Mouse (Mus musculus) hindbrain, embryonic 14.5 days (tissue): Measurements from ENCODE around the gene Gm20503. TPM values are rescaled to one million over a fixed set of nuclear protein-coding genes. Genes with fewer than 3 reads are reported as not detected.

ENCODE experiments used
- ATAC-seq: fragments of 200-750 bp; cut with Nextera tagmentation; 2 replicates; pipeline ENCODE4 v1.8.0; 2017; ENCODE audit warnings: moderate number of reproducible peaks, mild to moderate bottlenecking, moderate TSS enrichment, moderate library complexity; ENCODE audit not compliant: low FRiP score
- DNase-seq: peaks from one replicate; pipeline ENCODE4 v3.0.0-alpha.2; 2015; ENCODE audit warnings: low spot score
- H3K27ac ChIP-seq: fragments of 300-500 bp; sonication (generic); 2 replicates; pipeline ENCODE4 v1.5.1; 2014; ENCODE audit warnings: mild to moderate bottlenecking, moderate library complexity
- H3K27me3 ChIP-seq: fragments of 300-500 bp; sonication (generic); 2 replicates; pipeline ENCODE4 v1.6.1; 2014; ENCODE audit warnings: mild to moderate bottlenecking, low read length, mixed read lengths; ENCODE audit not compliant: control insufficient read depth, insufficient read depth
- H3K36me3 ChIP-seq: fragments of 300-500 bp; sonication (generic); replicated peaks from 2 replicates; pipeline ENCODE4 v1.6.1; 2014; ENCODE audit not compliant: control insufficient read depth, insufficient read depth
- H3K4me1 ChIP-seq: fragments of 300-500 bp; sonication (generic); replicated peaks from 2 replicates; pipeline ENCODE4 v1.6.1; 2014; ENCODE audit warnings: antibody characterized with exemption, low read length, mixed read lengths; ENCODE audit not compliant: control insufficient read depth, insufficient read depth
- H3K4me2 ChIP-seq: fragments of 300-500 bp; sonication (generic); replicated peaks from 2 replicates; pipeline ENCODE4 v1.6.1; 2014; ENCODE audit warnings: mild to moderate bottlenecking, moderate library complexity
- H3K4me3 ChIP-seq: fragments of 300-500 bp; sonication (generic); replicated peaks from 2 replicates; pipeline ENCODE4 v1.5.1; 2014; ENCODE audit warnings: mild to moderate bottlenecking, low read length
- H3K9ac ChIP-seq: fragments of 300-500 bp; sonication (generic); 2 replicates; pipeline ENCODE4 v1.6.1; 2014
- H3K9me3 ChIP-seq: fragments of 300-500 bp; sonication (generic); 2 replicates; pipeline ENCODE4 v1.6.1; 2016; ENCODE audit warnings: low read length; ENCODE audit not compliant: control insufficient read depth
- WGBS: fragments of 180-500 bp; shearing (Covaris S2); extraction: QIAGEN DNeasy Blood & Tissue Kit; methylation state at CpG from one replicate; pipeline ENCODE4 v1.1.7; 2014; 5-methylcytosine and 5-hydroxymethylcytosine counted together
- polyA plus RNA-seq: library from polyadenylated mRNA; unstranded; fragments of >200 nt; fragmentation: Nextera tagmentation; extraction: Ambion mirVana; gene quantifications from 2 replicates; pipeline ENCODE4 v1.2.1, GENCODE M21; 2014

Gm20503 gene
- polyA plus RNA-seq: 6.5 and 8.6 TPM in 2 replicates

DNA sequence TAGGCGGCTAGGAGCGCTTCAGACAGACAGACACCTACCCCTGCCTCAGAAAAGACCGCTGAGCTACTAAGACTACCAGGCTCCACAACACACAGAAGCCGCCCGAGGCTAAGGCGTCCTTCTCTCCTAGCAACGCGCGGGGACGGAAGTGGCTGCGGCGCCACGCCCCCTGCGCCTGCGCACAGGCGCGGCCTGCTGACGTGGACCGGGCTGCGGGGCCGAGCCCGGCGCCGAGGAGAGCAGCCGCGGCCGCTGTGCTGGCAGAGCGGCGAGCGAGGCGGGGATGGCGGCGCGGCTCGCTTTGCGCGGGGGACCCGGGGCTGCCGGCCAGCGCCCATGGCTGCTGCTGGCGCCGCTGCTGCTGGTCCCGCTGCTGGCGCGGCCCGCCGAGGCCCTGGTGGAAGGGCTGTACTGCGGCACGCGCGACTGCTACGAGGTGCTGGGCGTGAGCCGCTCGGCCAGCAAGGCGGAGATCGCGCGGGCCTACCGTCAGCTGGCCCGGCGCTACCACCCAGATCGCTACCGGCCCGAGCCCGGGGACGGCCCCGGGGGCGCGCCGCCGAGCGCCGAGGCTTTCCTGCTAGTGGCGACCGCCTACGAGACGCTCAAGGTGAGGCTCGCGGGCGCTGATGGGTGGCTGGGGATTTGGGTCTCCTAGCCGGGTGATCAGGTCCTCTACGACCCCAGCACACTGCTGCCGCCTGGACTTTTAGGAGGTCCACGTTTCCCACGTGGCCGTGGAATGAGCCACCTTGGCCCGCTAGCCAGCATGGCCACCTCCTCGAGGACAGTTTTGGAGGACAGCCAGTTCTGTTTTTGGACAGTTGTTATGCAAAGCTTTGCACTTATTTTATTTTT, at the start of gene Gm20503:
Gene Gm20503 (plus strand): TSS at position 263 of the 858 bp plus-strand sequence.
- H3K27me3 ChIP-seq: no peaks in the 10 kb centered on the region
- DNase-seq (peak; percentile 96), ATAC-seq (peak; percentile 99)
- peaks cover 25% of the 10 kb centered on the region for H3K4me1 ChIP-seq
- peak within 1 kb of the TSS; percentile 60 for H3K4me2 ChIP-seq
- peak within 1 kb of the TSS; percentile 97 for H3K4me3 ChIP-seq
- no peaks in the 10 kb centered on the region for H3K9me3 ChIP-seq
- peak within 1 kb of the TSS; percentile 93 for H3K9ac ChIP-seq
- H3K36me3 ChIP-seq: no peaks in the 10 kb centered on the region
- WGBS: under 1% methylated on average over 75 of the region's 89 CpGs
- H3K27ac ChIP-seq: peak within 1 kb of the TSS; percentile 92

GRCm38 (mm10) chr4:58961719-58962118, 41.3 kb upstream of the Gm20503 start:
- no peaks in the 10 kb centered on the region for H3K9me3 ChIP-seq
- H3K4me1 ChIP-seq: no peaks in the 10 kb centered on the region
- no peak overlapping the region for H3K9ac ChIP-seq
- WGBS: 96% methylated on average over 15 of the region's 15 CpGs
- peaks cover 9% of the 10 kb centered on the region for H3K36me3 ChIP-seq
- H3K27me3 ChIP-seq: no peaks in the 10 kb centered on the region
- H3K4me3 ChIP-seq: no peak overlapping the region
- ATAC-seq: no peak
- no peak overlapping the region for H3K27ac ChIP-seq
- DNase-seq: no peak
- no peak overlapping the region for H3K4me2 ChIP-seq

DNA sequence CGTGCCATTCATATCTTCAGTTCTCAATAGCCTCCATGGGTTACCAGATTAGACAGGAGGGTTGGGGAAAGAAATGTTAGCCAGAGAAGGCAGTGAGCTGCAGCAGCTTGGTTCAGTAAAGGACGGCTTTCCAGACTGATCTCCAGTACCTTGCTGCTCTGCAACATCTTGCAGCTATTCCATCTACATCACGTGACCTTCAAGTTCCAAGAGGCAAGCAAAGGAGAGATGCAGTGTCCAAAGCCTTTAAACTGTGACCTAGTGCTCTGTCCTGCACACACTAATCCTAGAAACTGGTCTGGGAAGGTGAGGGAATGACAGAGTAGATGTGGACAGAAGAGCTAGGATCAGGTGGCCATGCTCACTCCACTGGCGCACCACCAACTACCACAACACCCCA, 39.7 kb upstream of the Gm20503 start:
- H3K4me3 ChIP-seq: no peak overlapping the region
- WGBS: 96% methylated on average over 4 of the region's 4 CpGs
- no peak for ATAC-seq

GRCm38 (mm10) chr4:58965136-58965535, 37.9 kb upstream of the Gm20503 start:
- ATAC-seq (no peak), DNase-seq (no peak)
- Histone ChIP-seq H3K4me3 (no peak overlapping the region), H3K9me3 (no peaks in the 10 kb centered on the region), H3K9ac (no peak overlapping the region), H3K36me3 (no peaks in the 10 kb centered on the region), H3K27me3 (no peaks in the 10 kb centered on the region), H3K4me2 (no peak overlapping the region), H3K27ac (no peak overlapping the region), H3K4me1 (no peaks in the 10 kb centered on the region)
- 83% methylated on average over 1 of the region's 1 CpGs for WGBS

More for the DNA sequence above, 39.7 kb upstream of the Gm20503 start:
- Histone ChIP-seq H3K9me3 (no peaks in the 10 kb centered on the region), H3K4me2 (no peak overlapping the region), H3K36me3 (no peaks in the 10 kb centered on the region), H3K9ac (no peak overlapping the region), H3K27me3 (no peaks in the 10 kb centered on the region), H3K27ac (no peak overlapping the region), H3K4me1 (no peaks in the 10 kb centered on the region)
- no peak for DNase-seq

DNA sequence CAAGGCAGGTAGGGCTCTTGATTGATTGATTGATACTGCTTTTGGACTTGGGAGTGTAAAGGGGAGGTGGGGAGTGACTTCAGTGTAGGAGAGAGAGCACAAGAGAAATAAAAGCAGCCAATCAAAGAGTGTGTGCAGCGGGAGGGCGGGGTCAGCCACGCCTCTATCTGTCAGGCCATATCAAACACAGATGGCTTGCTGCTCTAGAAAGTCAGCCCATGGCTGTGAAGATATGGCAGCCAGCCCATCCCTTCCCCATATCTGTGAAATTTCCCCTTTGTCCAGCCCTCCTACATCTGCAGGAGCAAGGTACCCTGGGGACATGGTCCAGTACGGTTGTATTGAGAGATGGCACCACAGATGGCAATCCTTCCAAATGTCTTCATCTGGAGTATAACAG, 32.3 kb upstream of the Gm20503 start:
- no peak overlapping the region for H3K27ac ChIP-seq
- H3K9ac ChIP-seq: no peak overlapping the region
- no peaks in the 10 kb centered on the region for H3K36me3 ChIP-seq
- H3K4me1 ChIP-seq: no peaks in the 10 kb centered on the region
- no peaks in the 10 kb centered on the region for H3K27me3 ChIP-seq
- H3K4me2 ChIP-seq: no peak overlapping the region
- H3K9me3 ChIP-seq: no peaks in the 10 kb centered on the region
- ATAC-seq (no peak), DNase-seq (no peak)
- H3K4me3 ChIP-seq: no peak overlapping the region
- 73% methylated on average over 4 of the region's 4 CpGs for WGBS

GRCm38 (mm10) chr4:58975711-58976110, 27.3 kb upstream of the Gm20503 start:
- no peak overlapping the region for H3K4me3 ChIP-seq
- H3K4me1 ChIP-seq: no peaks in the 10 kb centered on the region
- no peak for ATAC-seq
- H3K36me3 ChIP-seq: no peaks in the 10 kb centered on the region
- H3K27me3 ChIP-seq: no peaks in the 10 kb centered on the region
- no peak overlapping the region for H3K9ac ChIP-seq
- H3K9me3 ChIP-seq: no peaks in the 10 kb centered on the region
- DNase-seq: no peak
- 90% methylated on average over 5 of the region's 5 CpGs for WGBS
- no peak overlapping the region for H3K27ac ChIP-seq
- H3K4me2 ChIP-seq: no peak overlapping the region

DNA sequence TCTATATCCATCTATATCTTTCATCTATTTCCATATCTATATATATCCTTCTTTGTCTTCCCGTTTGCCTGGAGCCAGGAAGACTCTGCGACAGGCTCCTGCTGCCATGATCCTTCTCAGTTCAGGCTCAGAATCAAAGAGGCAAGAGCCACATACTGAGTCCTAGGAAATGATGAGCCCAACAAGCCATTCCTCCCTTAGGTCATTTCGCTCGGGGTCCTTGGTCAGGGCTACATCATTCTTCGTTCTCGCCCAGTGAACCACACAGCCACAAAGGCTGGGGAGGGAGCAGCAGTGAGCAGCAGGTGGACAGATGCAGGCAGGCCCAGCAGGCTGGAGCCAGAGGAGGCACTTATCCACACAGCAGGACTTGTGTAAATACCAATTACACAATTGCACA, 21.6 kb upstream of the Gm20503 start:
- Histone ChIP-seq H3K9me3 (no peaks in the 10 kb centered on the region), H3K4me2 (no peak overlapping the region), H3K9ac (no peak overlapping the region), H3K27me3 (no peaks in the 10 kb centered on the region), H3K4me3 (no peak overlapping the region), H3K36me3 (no peaks in the 10 kb centered on the region), H3K27ac (no peak overlapping the region), H3K4me1 (no peaks in the 10 kb centered on the region)
- WGBS: 74% methylated on average over 6 of the region's 6 CpGs
- ATAC-seq (no peak), DNase-seq (no peak)

DNA sequence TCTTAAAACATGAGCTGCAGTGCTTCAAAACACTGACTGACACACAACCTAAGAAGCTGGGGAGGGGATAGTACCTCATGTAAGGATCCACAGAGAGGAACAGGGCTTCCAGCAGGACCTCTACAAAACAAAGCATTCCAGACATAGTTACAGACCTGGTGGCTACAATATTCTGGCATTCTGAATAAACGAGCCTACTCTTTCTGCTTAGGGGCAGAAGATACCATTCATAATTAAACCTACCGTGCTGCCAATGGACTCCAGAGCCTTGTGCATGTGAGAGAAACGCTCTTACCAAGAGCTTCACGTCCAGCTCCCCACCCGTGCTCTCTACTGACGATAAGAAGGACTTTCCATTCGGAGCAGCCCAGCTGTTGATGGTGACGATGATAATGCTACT, 20.2 kb upstream of the Gm20503 start:
- DNase-seq (no peak), ATAC-seq (no peak)
- Histone ChIP-seq H3K4me2 (no peak overlapping the region), H3K27ac (no peak overlapping the region), H3K36me3 (no peaks in the 10 kb centered on the region), H3K27me3 (no peaks in the 10 kb centered on the region), H3K9me3 (no peaks in the 10 kb centered on the region), H3K9ac (no peak overlapping the region), H3K4me3 (no peak overlapping the region), H3K4me1 (no peaks in the 10 kb centered on the region)
- 85% methylated on average over 8 of the region's 8 CpGs for WGBS

DNA sequence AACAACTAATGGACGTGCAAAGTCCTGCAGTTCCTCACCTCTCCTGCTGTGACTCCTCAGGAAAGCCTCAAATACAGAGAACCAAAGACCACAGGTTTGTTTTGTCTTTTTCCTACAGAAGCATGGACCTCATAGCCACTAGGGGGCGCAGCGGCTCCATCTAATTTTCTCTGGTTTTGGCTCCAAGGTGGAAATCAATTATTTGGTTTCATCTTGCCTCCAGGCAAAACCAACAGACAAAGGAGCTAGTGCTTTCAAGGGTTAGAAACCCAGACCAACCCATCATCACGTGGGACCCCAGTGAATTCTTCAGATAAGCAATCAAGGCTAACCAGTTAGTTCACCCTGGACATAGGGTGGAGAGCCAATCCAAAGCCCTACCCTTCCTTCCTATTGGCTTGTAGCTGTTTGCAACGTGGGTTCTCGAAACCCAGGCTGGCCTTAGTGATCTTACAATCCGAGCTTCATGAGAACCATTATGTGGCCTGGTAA, 17.8 kb upstream of the Gm20503 start:
- no peak overlapping the region for H3K4me3 ChIP-seq
- peak; percentile 84 for DNase-seq
- 24% methylated on average over 7 of the region's 7 CpGs for WGBS
- H3K27me3 ChIP-seq: no peaks in the 10 kb centered on the region
- no peaks in the 10 kb centered on the region for H3K4me1 ChIP-seq
- ATAC-seq: no peak
- H3K36me3 ChIP-seq: no peaks in the 10 kb centered on the region
- no peak overlapping the region for H3K4me2 ChIP-seq
- no peaks in the 10 kb centered on the region for H3K9me3 ChIP-seq
- no peak overlapping the region for H3K9ac ChIP-seq
- no peak overlapping the region for H3K27ac ChIP-seq
